Mouse (Mus musculus) adrenal gland, postnatal 25 days (tissue): ENCODE measurements around the gene Ocrl. TPM values are rescaled to one million over a fixed set of nuclear protein-coding genes. Genes with fewer than 3 reads are reported as not detected.

Source experiments
- DNase-seq: peaks from one replicate; pipeline ENCODE4 v3.0.0; 2021; ENCODE audit warnings: mixed read lengths
- long read RNA-seq: library from polyadenylated mRNA; stranded (forward); transcript quantifications from one replicate; pipeline ENCODE4 v2.0.0, GENCODE M21; 2021
- total RNA-seq: library from RNA; stranded (reverse); gene quantifications from 2 replicates; pipeline ENCODE4 v1.2.3, GENCODE M21; 2021

The Ocrl gene
- 64.2 and 68.0 TPM in 2 replicates for total RNA-seq
- long read RNA-seq, partial matches to known transcripts, result 5 of 13 reads
- long read RNA-seq, other reads (novel, unspliced or antisense), result 8 of 13 reads

- peak; percentile 75 for DNase-seq
These were observed at the start of gene Ocrl for GRCm38 (mm10) chrX:47912306-47912792. Gene Ocrl (plus strand): TSS chrX:47912387.

- DNase-seq, result peak; percentile 16
These were observed 32.1 kb upstream of the Ocrl start for GRCm38 (mm10) chrX:47880052-47880451.

- DNase-seq, result no peak
These were observed 29.4 kb upstream of the Ocrl start for GRCm38 (mm10) chrX:47882813-47883212.

GRCm38 (mm10) chrX:47887401-47887800 lies 24.8 kb upstream of the Ocrl start:
- DNase-seq, result no peak

- DNase-seq, result no peak
These were observed 20.8 kb upstream of the Ocrl start for GRCm38 (mm10) chrX:47891243-47891906.

GRCm38 (mm10) chrX:47891907-47892430 lies 20.2 kb upstream of the Ocrl start:
- peak; percentile 19 for DNase-seq

- DNase-seq, result no peak
These were observed 19.7 kb upstream of the Ocrl start, which contains the start of gene Smarca1 for GRCm38 (mm10) chrX:47892431-47893024. Gene Smarca1 (minus strand): TSS chrX:47892974.

DNA sequence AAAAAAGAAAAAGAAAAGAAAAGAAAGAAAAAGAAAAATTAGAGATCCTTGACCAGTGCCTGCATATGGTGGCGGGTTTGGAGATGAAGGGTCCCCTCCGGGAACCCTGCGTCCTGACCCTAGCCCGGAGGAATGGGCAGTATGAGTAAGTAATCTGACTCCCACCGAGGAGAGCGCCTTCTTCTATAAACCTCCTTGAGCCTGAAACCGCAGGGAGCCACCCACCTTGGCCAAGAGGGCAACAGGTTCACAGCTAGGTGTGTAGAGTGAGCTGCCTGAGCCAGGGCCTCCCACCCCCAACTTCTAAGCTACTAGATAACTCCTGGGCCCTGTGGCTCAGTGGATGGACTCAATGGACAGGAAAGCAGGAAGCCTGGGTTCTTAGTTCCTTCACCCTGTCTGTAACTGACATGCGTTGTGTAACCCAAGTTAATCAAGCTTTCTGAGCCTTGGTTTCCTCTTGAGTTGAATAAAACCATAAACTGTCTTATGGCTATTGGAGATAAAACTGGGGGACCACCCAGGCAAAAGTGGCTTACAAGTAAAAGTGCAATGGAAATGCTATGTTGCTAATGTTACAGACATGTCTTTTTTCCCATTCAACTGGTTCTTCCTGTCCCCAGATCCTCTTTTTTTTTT lies 836 bp downstream of the Ocrl start:
- DNase-seq, result no peak

- DNase-seq, result no peak
These were observed 1.4 kb downstream of the Ocrl start for GRCm38 (mm10) chrX:47913543-47913938.

DNA sequence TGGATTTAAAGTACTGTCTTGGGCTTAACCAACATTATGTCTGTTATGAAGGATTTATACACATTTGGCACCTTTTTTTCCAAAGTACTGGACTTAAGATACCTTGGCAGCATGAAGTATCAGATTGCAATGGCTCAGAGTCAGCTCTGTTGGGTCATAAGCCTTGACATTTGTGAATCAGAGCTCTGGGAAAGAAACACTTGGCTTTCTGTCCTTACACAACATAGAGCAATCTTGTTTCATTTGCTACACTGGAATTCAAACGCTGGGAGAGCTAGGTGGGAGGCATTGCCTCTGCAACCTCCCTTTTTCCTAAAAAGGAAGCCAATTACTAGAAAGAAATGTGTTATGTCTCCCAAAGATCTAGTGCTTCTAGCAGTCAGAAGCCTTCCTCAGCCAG lies 4.6 kb downstream of the Ocrl start:
- DNase-seq, result no peak

- DNase-seq, result no peak
These were observed 8.4 kb downstream of the Ocrl start for GRCm38 (mm10) chrX:47920541-47920940.

GRCm38 (mm10) chrX:47927981-47928380 lies 15.8 kb downstream of the Ocrl start:
- no peak for DNase-seq

DNA sequence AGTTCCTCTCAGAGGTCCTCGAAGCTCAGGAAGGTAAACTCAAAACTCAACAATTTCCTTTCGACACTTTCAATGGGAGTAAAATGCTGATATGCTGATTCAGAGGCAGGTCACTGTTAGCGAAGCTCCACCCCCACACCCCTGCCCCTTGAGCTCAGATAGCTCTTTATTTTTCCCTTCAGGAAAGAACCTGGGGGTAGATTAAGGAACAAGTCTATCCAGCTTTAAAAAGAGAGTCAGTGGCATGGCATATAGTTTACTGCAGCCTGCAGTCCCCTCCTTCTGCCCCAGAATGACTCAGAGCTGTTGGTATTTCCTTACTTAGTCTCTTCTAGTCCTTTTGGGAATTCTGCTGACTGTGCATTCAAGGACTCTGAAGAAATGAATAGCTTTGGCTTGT lies 18.3 kb downstream of the Ocrl start:
- DNase-seq, result no peak

DNA sequence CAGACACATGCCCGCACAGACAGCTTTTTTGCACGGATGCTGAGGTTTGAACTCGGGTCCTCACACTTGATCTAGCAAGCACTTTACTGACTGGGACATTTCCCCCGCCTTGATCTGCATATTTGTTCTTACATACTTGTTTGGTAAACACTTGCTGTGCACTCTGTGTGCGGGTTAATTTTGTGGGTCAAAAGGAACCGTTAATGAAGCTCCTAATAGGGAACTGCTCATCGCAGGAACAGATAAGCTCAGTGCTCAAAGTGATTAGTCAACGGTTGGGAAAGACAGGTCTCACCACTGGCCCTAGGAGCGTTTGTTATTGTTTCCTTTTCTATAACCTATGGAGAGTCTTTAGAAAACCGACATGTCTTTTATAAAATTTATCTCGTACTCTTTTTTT lies 22.2 kb downstream of the Ocrl start:
- no peak for DNase-seq

GRCm38 (mm10) chrX:47936885-47937284 lies 24.7 kb downstream of the Ocrl start:
- no peak for DNase-seq

DNA sequence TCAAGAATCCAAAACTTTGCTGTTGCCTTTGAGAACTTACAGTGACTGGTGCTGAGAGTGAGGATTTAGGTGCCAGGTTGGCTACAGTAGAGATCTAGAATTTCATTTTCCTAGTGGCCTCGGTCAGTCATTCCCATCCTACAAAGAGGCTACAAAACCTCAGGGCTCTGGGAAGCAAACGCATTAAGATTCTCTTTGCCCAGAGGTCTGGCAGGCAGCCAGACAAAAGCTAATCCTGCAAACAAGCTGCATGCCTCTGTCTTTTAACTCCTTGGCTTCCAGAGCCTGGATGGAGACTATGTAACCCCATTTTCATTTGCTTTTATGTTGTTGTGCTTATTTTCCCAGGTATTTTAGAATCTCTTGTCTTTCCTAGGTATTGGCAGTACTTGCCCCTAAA lies 25.6 kb downstream of the Ocrl start:
- peak; percentile 5 for DNase-seq

DNA sequence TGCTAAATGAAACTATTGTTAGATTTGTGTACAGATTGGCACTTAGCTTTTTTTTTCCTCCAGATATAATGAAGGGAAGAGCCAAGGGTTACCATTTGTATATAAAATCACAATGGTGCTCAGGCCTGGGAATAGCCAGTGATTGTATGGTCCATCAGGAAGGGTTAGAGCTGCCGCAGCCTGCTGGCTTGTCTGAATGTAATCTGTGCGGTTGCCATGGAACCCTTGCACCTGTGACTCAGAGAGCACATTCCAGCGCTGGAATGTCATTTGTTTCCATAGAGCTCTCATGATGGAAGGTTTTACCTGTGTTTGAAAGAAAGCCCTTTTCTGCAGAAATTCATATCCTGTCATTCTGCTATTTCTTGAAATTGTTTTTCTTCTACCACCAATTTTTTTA lies 37.5 kb downstream of the Ocrl start:
- DNase-seq, result no peak

DNA sequence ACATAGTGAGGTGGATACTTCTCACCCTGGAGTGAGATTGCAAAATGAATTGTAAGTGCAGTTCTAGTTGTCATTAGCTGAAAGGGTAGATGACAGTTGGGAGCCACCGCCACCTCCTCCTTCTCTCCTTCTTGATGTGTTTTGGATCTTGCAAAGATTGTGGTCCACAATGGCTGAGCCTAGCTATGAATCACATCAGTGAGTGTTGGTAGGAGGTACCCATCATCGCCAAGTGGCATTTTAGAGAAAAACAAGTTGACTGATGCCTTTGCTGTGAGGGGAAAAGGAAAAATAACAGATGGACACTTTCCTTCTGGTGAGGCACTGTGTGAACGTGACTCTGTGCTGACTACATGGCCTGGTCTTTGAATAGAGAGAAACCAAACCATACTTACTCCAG lies 50.4 kb downstream of the Ocrl start:
- no peak for DNase-seq

GRCm38 (mm10) chrX:47970371-47970770 lies 58.2 kb downstream of the Ocrl start:
- DNase-seq, result no peak

GRCm38 (mm10) chrX:47970864-47971263 lies 58.7 kb downstream of the Ocrl start:
- no peak for DNase-seq

- no peak for DNase-seq
These were observed 59.4 kb downstream of the Ocrl start for GRCm38 (mm10) chrX:47971366-47972128.

DNA sequence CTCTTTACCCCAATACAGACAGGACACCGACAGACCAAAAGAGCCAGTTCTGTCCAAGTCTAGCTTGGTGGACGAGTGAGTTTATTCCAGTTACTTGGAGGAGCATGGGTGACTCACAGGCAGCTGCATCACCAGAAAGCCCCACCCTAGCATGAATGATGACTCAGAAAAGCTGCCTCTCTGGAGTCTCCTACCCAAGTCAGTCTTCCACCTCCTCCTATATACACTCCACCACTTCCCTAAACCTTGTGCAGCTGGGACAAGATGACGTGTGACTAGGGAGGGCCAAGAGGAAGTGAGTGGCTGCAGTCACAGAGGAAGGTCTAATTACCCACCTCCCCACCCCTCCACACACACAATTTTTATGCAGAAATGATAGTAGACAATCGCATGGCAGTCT lies 64.4 kb downstream of the Ocrl start:
- peak; percentile 4 for DNase-seq
